Mouse (Mus musculus) myocyte (in vitro differentiated cells): ENCODE results near the gene Gm20388. TPM values are rescaled to one million over a fixed set of nuclear protein-coding genes. Genes with fewer than 3 reads are reported as not detected.
"Not testable (repeated sequence)": the region's sequence is repeated elsewhere in the genome, so short reads cannot be mapped to it uniquely, and the experiment has no call there.

Source experiments
- H3K27me3 ChIP-seq: one replicate; pipeline ENCODE4 v1.6.1; 2011; ENCODE audit not compliant: control insufficient read depth, insufficient read depth, insufficient read length
- H3K36me3 ChIP-seq: one replicate; pipeline ENCODE4 v1.6.1; 2011; ENCODE audit not compliant: control insufficient read depth, insufficient read depth
- H3K4me2 ChIP-seq: one replicate; pipeline ENCODE4 v1.6.1; 2011; ENCODE audit warnings: low read depth, control low read depth
- H3K4me3 ChIP-seq: one replicate; pipeline ENCODE4 v1.5.1; 2011; ENCODE audit warnings: mild to moderate bottlenecking, control low read depth, moderate library complexity
- H3K79me2 ChIP-seq: one replicate; pipeline ENCODE4 v1.6.1; 2011; ENCODE audit not compliant: control insufficient read depth, insufficient read depth
- H3ac ChIP-seq: one replicate; pipeline ENCODE4 v1.6.1; 2011; ENCODE audit not compliant: control insufficient read depth, insufficient read length
- CEBPB ChIP-seq: IDR thresholded peaks from 2 replicates; pipeline ENCODE4 v1.6.1; 2011; ENCODE audit warnings: mild to moderate bottlenecking, moderate library complexity; ENCODE audit not compliant: poor library complexity, insufficient read depth, severe bottlenecking
- E2F4 ChIP-seq: IDR thresholded peaks from one replicate; pipeline ENCODE4 v1.6.1; 2011; ENCODE audit warnings: mild to moderate bottlenecking, control low read depth, moderate library complexity; ENCODE audit not compliant: insufficient read depth
- MAX ChIP-seq: IDR thresholded peaks from one replicate; pipeline ENCODE4 v1.6.1; 2011; ENCODE audit warnings: low read depth, mild to moderate bottlenecking, control low read depth
- MYOD1 ChIP-seq, 3 experiments: IDR thresholded peaks; one replicate each; pipeline ENCODE4 v1.6.1; 2011; ENCODE audit warnings: control low read depth in 2 of 3, low read depth in 2 of 3, mild to moderate bottlenecking in 2 of 3, moderate library complexity in 1 of 3; ENCODE audit not compliant: insufficient read length in 2 of 3, control insufficient read depth in 1 of 3
- MYOG ChIP-seq, 3 experiments: IDR thresholded peaks; one replicate each; pipeline ENCODE4 v1.6.1; 2011; ENCODE audit warnings: control low read depth in 2 of 3, low read depth in 2 of 3, mild to moderate bottlenecking in 2 of 3; ENCODE audit not compliant: insufficient read length in 2 of 3, control insufficient read depth in 1 of 3, insufficient read depth in 1 of 3
- POLR2A ChIP-seq: IDR thresholded peaks from one replicate; pipeline ENCODE4 v1.6.1; 2011; ENCODE audit warnings: low read depth, mild to moderate bottlenecking, control low read depth, moderate library complexity; ENCODE audit not compliant: insufficient read length
- POLR2AphosphoS2 ChIP-seq: IDR thresholded peaks from one replicate; pipeline ENCODE4 v1.6.1; 2011; ENCODE audit warnings: low read depth, control low read depth; ENCODE audit not compliant: insufficient read length
- REST ChIP-seq: IDR thresholded peaks from one replicate; pipeline ENCODE4 v1.6.1; 2011; ENCODE audit warnings: mild to moderate bottlenecking, control low read depth, moderate library complexity; ENCODE audit not compliant: insufficient read depth, insufficient read length
- SRF ChIP-seq: IDR thresholded peaks from one replicate; pipeline ENCODE4 v1.6.1; 2011; ENCODE audit warnings: low read depth; ENCODE audit not compliant: control insufficient read depth, insufficient read length
- TCF12 ChIP-seq: IDR thresholded peaks from one replicate; pipeline ENCODE4 v1.6.1; 2011; ENCODE audit warnings: mild to moderate bottlenecking, control low read depth; ENCODE audit not compliant: poor library complexity, insufficient read depth, severe bottlenecking
- TCF3 ChIP-seq: IDR thresholded peaks from one replicate; pipeline ENCODE4 v1.6.1; 2011; ENCODE audit warnings: low read depth, control low read depth; ENCODE audit not compliant: insufficient read length
- USF1 ChIP-seq: IDR thresholded peaks from one replicate; pipeline ENCODE4 v1.6.1; 2011; ENCODE audit warnings: low read depth, mild to moderate bottlenecking, control low read depth, moderate library complexity
- polyA plus RNA-seq: library from polyadenylated mRNA; unstranded; fragments of >200 nt; fragmentation: generic; extraction: Trizol; gene quantifications from one replicate; pipeline ENCODE4 v1.2.1, GENCODE M21; 2012; ENCODE audit warnings: missing spikeins

Gm20388 gene
- polyA plus RNA-seq, 1 experiment: 15.3 TPM

DNA sequence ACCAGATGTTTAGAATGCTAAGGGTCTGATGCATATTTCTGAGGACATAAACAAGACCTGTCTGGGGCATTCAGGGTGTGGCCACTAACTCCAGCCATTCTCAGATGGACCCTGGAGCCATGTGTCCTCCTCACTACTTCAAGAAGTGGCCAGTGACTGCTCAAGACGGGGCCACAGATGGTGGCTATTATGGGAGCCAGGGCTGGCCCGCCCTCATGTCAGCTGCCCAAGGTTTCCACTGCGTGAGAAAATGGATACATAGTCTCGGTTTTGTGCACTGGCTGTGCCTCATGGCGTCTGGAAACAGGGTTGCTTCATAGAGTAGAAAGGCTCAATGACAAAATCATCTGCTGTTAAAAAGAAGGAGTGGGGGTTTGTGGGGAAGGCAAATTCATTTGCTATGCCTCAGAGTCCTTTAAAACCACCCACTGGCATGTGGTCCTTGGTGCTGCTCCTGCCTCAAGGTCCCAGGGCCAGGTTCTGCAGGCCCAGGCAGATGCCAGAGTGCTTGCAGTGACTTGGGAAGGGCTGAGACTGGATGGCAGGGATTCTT is 1222.4 kb downstream of the Gm20388 start:
- no peaks in the 10 kb centered on the region for H3K79me2 ChIP-seq
- no peak overlapping the region for H3ac ChIP-seq
- TF ChIP-seq MYOG (IDR thresholded peaks at IDR 0.05; ENCODE audit: control insufficient read depth in 1 of 3, insufficient read depth in 1 of 3, insufficient read length in 2 of 3, low read depth in 2 of 3): peak in 2 of 3 experiments; percentile 10 to 67
- no peak for TF ChIP-seq CEBPB
- peak in 2 of 3 experiments; percentile 6 to 54 for TF ChIP-seq MYOD1 (IDR thresholded peaks at IDR 0.05; ENCODE audit: control insufficient read depth in 1 of 3, insufficient read length in 2 of 3, low read depth in 2 of 3)
- H3K36me3 ChIP-seq: no peaks in the 10 kb centered on the region
- no peak overlapping the region for H3K4me3 ChIP-seq
- H3K4me2 ChIP-seq: peak overlapping the region; percentile 71
- no peaks in the 10 kb centered on the region for H3K27me3 ChIP-seq

DNA sequence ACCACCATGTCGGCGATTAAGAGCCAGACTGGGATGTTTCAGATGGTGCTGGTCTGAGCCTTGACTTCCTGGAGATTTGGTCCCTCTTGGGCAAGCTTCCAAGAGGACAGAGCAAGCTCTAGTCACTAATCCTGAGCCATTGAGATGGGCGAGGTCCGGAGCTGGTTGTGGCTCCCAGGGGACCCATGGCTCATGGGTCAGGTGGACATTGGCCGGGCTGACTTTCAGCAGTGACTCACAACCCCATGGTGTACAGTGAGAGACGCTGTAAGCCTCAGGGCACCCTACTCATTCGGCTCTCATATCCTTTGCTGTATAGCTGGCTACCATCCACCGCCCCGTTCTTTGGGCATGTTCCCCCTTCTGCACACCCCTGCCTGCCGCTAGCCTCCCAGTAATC is 1223.5 kb downstream of the Gm20388 start:
- no peak overlapping the region for H3ac ChIP-seq
- peak overlapping the region; percentile 71 for H3K4me2 ChIP-seq
- no peaks in the 10 kb centered on the region for H3K79me2 ChIP-seq
- no peak overlapping the region for H3K4me3 ChIP-seq
- no peaks in the 10 kb centered on the region for H3K36me3 ChIP-seq
- no peak for TF ChIP-seq TCF12
- TF ChIP-seq SRF: no peak
- peak in 1 of 3 experiments; percentile 55 for TF ChIP-seq MYOD1 (IDR thresholded peaks at IDR 0.05; ENCODE audit: control insufficient read depth in 1 of 3, insufficient read length in 2 of 3, low read depth in 2 of 3)
- TF ChIP-seq POLR2A: peak; percentile 47
- no peak for TF ChIP-seq CEBPB
- TF ChIP-seq TCF3: no peak
- TF ChIP-seq POLR2AphosphoS2: no peak
- no peak for TF ChIP-seq REST
- peak; percentile 55 for TF ChIP-seq MAX
- peak; percentile 45 for TF ChIP-seq USF1
- no peaks in the 10 kb centered on the region for H3K27me3 ChIP-seq

DNA sequence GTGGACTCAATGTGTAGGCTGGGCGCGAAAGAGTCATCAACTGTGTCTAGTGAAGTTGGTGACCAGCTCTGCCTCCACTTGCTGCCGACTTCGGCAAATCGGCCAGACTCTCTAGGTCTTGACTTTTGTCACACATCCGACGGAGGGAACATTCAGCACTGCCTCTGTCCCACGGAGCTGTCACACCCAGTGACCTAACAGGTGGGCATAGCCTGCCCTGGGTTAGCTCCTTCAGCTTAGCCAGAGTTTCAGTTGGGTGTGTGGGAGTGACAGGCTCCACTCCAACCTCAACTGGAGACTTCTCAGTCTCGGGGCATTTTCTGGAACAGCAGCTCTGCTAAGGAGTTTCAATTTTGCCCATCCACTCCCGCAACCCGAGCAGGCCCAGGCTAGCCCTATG is 1223.9 kb downstream of the Gm20388 start:
- H3K36me3 ChIP-seq: no peaks in the 10 kb centered on the region
- H3K4me3 ChIP-seq: no peak overlapping the region
- H3K4me2 ChIP-seq: peak overlapping the region; percentile 71
- no peak overlapping the region for H3ac ChIP-seq
- H3K79me2 ChIP-seq: no peaks in the 10 kb centered on the region
- H3K27me3 ChIP-seq: no peaks in the 10 kb centered on the region
- no peak for TF ChIP-seq SRF
- TF ChIP-seq TCF3: no peak
- TF ChIP-seq MYOG (IDR thresholded peaks at IDR 0.05; ENCODE audit: control insufficient read depth in 1 of 3, insufficient read depth in 1 of 3, insufficient read length in 2 of 3, low read depth in 2 of 3): peak in 1 of 3 experiments; percentile 62
- no peak for TF ChIP-seq REST
- peak in 2 of 3 experiments; percentile 49 to 92 for TF ChIP-seq MYOD1 (IDR thresholded peaks at IDR 0.05; ENCODE audit: control insufficient read depth in 1 of 3, insufficient read length in 2 of 3, low read depth in 2 of 3)

DNA sequence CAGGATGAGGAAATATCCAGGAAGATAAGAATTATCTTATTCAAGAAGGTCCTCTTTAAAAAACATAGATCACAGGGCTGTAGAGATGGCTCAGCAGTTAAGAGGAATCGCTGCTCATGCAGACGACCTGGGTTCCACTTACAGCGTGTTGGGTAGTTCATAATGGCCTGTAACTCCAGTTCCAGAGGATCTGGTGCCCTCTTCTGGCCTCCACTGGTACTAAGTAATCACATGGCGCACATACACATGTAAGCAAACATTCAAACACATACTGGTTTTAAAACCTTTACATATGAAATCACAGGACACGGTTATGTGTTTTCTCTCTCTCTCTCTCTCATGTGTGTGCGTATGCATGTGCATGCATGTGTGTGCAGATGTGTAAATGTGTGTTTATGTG is 1226.2 kb downstream of the Gm20388 start:
- no peak overlapping the region for H3ac ChIP-seq
- no peak overlapping the region for H3K4me2 ChIP-seq
- H3K36me3 ChIP-seq: no peaks in the 10 kb centered on the region
- no peaks in the 10 kb centered on the region for H3K79me2 ChIP-seq
- TF ChIP-seq SRF (no peak), POLR2AphosphoS2 (no peak), MYOG (IDR thresholded peaks at IDR 0.05; ENCODE audit: control insufficient read depth in 1 of 3, insufficient read depth in 1 of 3, insufficient read length in 2 of 3, low read depth in 2 of 3) (no peak), POLR2A (no peak), TCF3 (no peak), E2F4 (no peak), MYOD1 (IDR thresholded peaks at IDR 0.05; ENCODE audit: control insufficient read depth in 1 of 3, insufficient read length in 2 of 3, low read depth in 2 of 3) (no peak), CEBPB (no peak), USF1 (no peak), REST (no peak), TCF12 (no peak), MAX (no peak)
- H3K4me3 ChIP-seq: no peak overlapping the region
- no peaks in the 10 kb centered on the region for H3K27me3 ChIP-seq

- not testable (repeated sequence) for H3K36me3 ChIP-seq, H3K4me3 ChIP-seq, H3ac ChIP-seq, H3K79me2 ChIP-seq, H3K4me2 ChIP-seq, H3K27me3 ChIP-seq
Observed at GRCm38 (mm10) chr8:121145457-121146134, 1235.0 kb downstream of the Gm20388 start.
